Mouse (Mus musculus): ENCODE data around the gene Tnfsf11.

DNA sequence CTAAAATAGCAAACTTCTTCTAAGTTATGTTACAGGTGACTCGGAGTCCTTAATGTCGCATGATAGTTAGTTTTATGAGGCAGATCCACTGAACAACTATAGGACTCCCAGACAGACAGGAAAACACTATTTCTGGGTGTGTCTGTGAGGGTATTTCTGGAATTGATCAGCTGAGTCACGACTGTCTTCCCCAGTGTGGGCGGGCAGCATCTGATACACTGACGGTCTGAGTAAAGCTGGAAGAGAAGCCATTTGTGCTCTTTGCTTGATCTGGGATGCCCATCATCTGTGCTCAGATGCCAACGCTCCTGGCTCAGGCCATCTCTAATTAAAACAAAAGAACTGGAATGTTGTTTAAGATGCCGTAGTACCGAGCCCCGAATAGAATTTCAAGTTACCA is 33.7 kb downstream of the Tnfsf11 start:
- TF ChIP-seq CTCF (IDR thresholded peaks at IDR 0.05; ENCODE audit: low read depth) (no peak), EP300 (IDR thresholded peaks at IDR 0.05; ENCODE audit: low read depth) (no peak)
